Mouse (Mus musculus): ENCODE measurements around the gene Xrcc6.

GRCm38 (mm10) chr15:81951159-81951558 lies 36.5 kb upstream of the Xrcc6 start:
- TF ChIP-seq CTCF (IDR thresholded peaks at IDR 0.05; ENCODE audit: borderline replicate concordance, control insufficient read depth, extremely low read depth, insufficient read depth, low read length, poor library complexity) (no peak), POLR2A (IDR thresholded peaks at IDR 0.05; ENCODE audit: control insufficient read depth, extremely low read depth, insufficient read depth, low read length, poor library complexity) (no peak)

Data from thymus, adult 2 months (tissue).